Mouse (Mus musculus): ENCODE results near the gene Ptpra. TPM values are rescaled to one million over a fixed set of nuclear protein-coding genes. Genes with fewer than 3 reads are reported as not detected.

Ptpra gene
- polyA plus RNA-seq, 1 experiment from 2014 or later: 99.3 TPM

DNA sequence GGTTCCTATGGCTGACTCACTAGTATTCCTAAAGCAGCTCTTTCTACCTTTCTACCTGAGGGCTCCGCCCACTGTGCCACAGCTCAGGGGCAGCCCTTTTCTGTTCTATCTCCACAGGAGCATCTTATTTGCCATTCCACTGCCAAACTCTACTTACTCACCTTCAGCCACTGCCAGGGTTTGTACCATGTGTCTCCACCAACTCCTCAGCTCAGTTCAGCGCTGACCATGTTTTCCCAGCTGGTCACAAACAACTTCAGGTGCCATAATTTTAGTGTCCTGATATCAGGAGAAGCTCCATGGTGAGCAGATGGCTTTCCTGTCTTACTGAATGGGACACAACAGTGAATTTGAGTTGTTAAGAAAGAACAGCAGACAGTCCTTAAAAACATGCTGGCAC lies 107.4 kb downstream of the Ptpra start:
- WGBS: 92% methylated on average over 2 of the region's 2 CpGs

GRCm38 (mm10) chr2:130558015-130558414 lies 107.9 kb downstream of the Ptpra start:
- no peak for ATAC-seq (ENCODE audit: insufficient read depth)
- H3K36me3 ChIP-seq (ENCODE audit: insufficient read depth): peaks cover 28% of the 10 kb centered on the region
- H3K4me2 ChIP-seq: no peak overlapping the region
- no peaks in the 10 kb centered on the region for H3K4me1 ChIP-seq (ENCODE audit: insufficient read depth)
- H3K9ac ChIP-seq: no peak overlapping the region
- WGBS: 73% methylated on average over 2 of the region's 2 CpGs
- no peak for DNase-seq
- H3K27ac ChIP-seq (ENCODE audit: low read depth): no peak overlapping the region
- no peaks in the 10 kb centered on the region for H3K27me3 ChIP-seq (ENCODE audit: insufficient read depth, low read length)
- no peak for TF ChIP-seq CTCF (IDR thresholded peaks at IDR 0.05; ENCODE audit: low read depth)
- no peaks in the 10 kb centered on the region for H3K9me3 ChIP-seq (ENCODE audit: low read depth, low read length)
- H3K4me3 ChIP-seq (ENCODE audit: low read depth, low read length): no peak overlapping the region

More for the DNA sequence above, 107.4 kb downstream of the Ptpra start:
- Histone ChIP-seq H3K27ac (ENCODE audit: low read depth) (no peak overlapping the region), H3K27me3 (ENCODE audit: insufficient read depth, low read length) (no peaks in the 10 kb centered on the region), H3K9me3 (ENCODE audit: low read depth, low read length) (no peaks in the 10 kb centered on the region), H3K36me3 (ENCODE audit: insufficient read depth) (peaks cover 33% of the 10 kb centered on the region), H3K4me2 (no peak overlapping the region), H3K4me1 (ENCODE audit: insufficient read depth) (no peaks in the 10 kb centered on the region), H3K9ac (no peak overlapping the region), H3K4me3 (ENCODE audit: low read depth, low read length) (no peak overlapping the region)
- TF ChIP-seq CTCF (IDR thresholded peaks at IDR 0.05; ENCODE audit: low read depth): no peak
- no peak for ATAC-seq (ENCODE audit: insufficient read depth)
- no peak for DNase-seq

DNA sequence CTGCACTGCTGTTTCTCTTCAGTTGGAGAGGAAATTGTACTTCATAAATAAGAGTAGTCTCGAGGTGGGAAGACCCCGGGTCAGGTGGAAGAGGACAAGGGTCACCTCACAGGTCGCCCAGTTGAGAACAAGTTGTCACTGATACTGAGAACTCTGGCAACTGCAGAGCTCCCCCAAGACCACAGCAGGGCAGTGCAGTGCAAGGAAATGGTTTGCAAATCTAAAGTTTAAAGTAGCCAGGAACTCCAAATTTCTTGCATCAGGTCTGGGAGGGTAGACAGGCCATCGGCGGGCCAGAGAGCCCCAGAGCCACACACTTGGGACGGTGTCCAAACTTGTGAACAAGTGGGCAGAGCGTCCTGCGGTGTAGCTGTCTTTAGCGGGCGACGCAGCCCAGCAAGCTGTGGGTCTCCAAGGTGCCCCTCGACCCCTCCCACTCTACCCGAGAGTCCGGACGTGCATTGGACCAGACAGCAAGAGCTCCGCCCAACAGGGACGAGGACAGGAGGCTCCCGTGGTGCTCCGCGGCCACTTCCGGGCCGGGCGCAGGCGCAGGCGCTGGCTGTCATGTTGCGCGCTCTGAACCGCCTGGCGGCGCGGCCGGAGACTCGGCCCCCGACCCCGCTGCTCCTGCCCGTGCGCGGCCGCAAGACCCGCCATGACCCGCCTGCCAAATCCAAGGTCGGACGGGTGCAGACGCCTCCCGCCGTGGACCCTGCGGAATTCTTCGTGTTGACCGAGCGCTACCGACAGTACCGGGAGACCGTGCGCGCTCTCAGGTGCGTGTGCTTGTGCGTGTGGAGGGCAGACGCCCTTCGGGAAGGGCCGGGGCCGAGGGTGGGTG lies 113.4 kb downstream of the Ptpra start, which contains the start of gene Mrps26:
Gene Mrps26 (plus strand): TSS at position 531 of the 844 bp plus-strand sequence.
- H3K27ac ChIP-seq (ENCODE audit: low read depth): no peak within 1 kb of the TSS

GRCm38 (mm10) chr2:130564063-130564462 lies 114.0 kb downstream of the Ptpra start:
- H3K27ac ChIP-seq (ENCODE audit: low read depth): no peak overlapping the region
- DNase-seq: peak; percentile 12
- WGBS: under 1% methylated on average over 23 of the region's 23 CpGs
- no peaks in the 10 kb centered on the region for H3K27me3 ChIP-seq (ENCODE audit: insufficient read depth, low read length)
- no peak for TF ChIP-seq CTCF (IDR thresholded peaks at IDR 0.05; ENCODE audit: low read depth)
- peak overlapping the region; percentile 83 for H3K4me2 ChIP-seq
- peaks cover 21% of the 10 kb centered on the region for H3K36me3 ChIP-seq (ENCODE audit: insufficient read depth)
- H3K9ac ChIP-seq: peak overlapping the region; percentile 82
- H3K4me3 ChIP-seq (ENCODE audit: low read depth, low read length): peak overlapping the region; percentile 90
- H3K4me1 ChIP-seq (ENCODE audit: insufficient read depth): peaks cover 3% of the 10 kb centered on the region; the same call in 1 of the 2 replicates
- no peaks in the 10 kb centered on the region for H3K9me3 ChIP-seq (ENCODE audit: low read depth, low read length)
- peak; percentile 23 for ATAC-seq (ENCODE audit: insufficient read depth)

More for the DNA sequence above, 113.4 kb downstream of the Ptpra start, which contains the start of gene Mrps26:
- Histone ChIP-seq H3K27me3 (ENCODE audit: insufficient read depth, low read length) (no peaks in the 10 kb centered on the region), H3K4me3 (ENCODE audit: low read depth, low read length) (peak within 1 kb of the TSS; percentile 90), H3K4me1 (ENCODE audit: insufficient read depth) (peaks cover 3% of the 10 kb centered on the region; the same call in 1 of the 2 replicates), H3K4me2 (peak within 1 kb of the TSS; percentile 83), H3K9me3 (ENCODE audit: low read depth, low read length) (no peaks in the 10 kb centered on the region), H3K9ac (peak within 1 kb of the TSS; percentile 82), H3K36me3 (ENCODE audit: insufficient read depth) (peaks cover 21% of the 10 kb centered on the region)
- DNase-seq: peak; percentile 96
- under 1% methylated on average over 61 of the region's 61 CpGs for WGBS
- ATAC-seq (ENCODE audit: insufficient read depth): peak; percentile 99
- peak; percentile 61 for TF ChIP-seq CTCF (IDR thresholded peaks at IDR 0.05; ENCODE audit: low read depth)

DNA sequence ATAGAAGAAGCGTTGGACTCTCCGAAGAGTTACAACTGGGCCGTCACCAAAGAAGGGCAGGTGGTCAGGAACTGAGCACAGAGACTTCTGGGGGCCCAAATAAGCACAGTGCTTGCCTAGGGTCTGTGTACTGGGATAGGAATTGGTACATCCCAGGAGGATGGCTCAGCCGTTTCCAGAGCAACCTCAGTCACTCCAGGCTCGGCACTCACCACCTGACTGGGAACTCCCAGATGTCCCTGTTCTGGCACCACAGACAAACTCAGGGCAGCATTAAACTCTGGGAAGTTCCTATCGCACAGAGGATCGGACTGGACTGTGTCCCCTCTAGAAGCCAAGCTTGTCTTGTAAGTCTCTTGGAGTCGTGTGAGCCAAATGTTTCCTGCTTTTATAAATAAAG lies 114.9 kb downstream of the Ptpra start:
- ATAC-seq (ENCODE audit: insufficient read depth): no peak
- peaks cover 21% of the 10 kb centered on the region for H3K36me3 ChIP-seq (ENCODE audit: insufficient read depth)
- peaks cover 3% of the 10 kb centered on the region; the same call in 1 of the 2 replicates for H3K4me1 ChIP-seq (ENCODE audit: insufficient read depth)
- DNase-seq: no peak
- H3K4me2 ChIP-seq: peak overlapping the region; percentile 83
- no peaks in the 10 kb centered on the region for H3K27me3 ChIP-seq (ENCODE audit: insufficient read depth, low read length)
- 85% methylated on average over 8 of the region's 8 CpGs for WGBS
- H3K4me3 ChIP-seq (ENCODE audit: low read depth, low read length): peak overlapping the region; percentile 90; the same call in 1 of the 2 replicates
- H3K9ac ChIP-seq: 0 out of 2 replicates have a peak overlapping the region, but pooled peaks have one; percentile 82
- H3K27ac ChIP-seq (ENCODE audit: low read depth): no peak overlapping the region
- no peak for TF ChIP-seq CTCF (IDR thresholded peaks at IDR 0.05; ENCODE audit: low read depth)
- no peaks in the 10 kb centered on the region for H3K9me3 ChIP-seq (ENCODE audit: low read depth, low read length)

DNA sequence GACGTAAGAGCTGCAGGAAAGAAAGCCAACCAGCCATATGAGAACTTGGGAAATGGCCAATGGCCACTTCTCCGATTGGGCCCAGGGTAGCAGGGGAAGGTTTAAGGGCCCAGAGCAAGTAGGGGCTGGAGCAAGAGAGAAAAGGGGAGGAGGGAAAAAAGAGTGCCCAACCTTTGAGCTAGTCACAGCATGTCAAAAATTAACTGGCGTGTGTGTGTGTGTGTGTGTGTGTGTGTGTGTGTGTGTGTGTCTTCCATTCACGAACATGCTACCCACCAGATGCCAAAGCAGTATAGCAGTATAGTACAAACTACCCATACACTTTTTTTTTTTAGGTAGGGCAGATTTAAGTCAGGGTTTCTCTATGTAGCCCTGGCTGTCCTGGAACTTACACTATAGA lies 118.8 kb downstream of the Ptpra start:
- H3K4me2 ChIP-seq: no peak overlapping the region
- no peak overlapping the region for H3K9ac ChIP-seq
- no peaks in the 10 kb centered on the region for H3K27me3 ChIP-seq (ENCODE audit: insufficient read depth, low read length)
- no peaks in the 10 kb centered on the region for H3K9me3 ChIP-seq (ENCODE audit: low read depth, low read length)
- WGBS: 81% methylated on average over 4 of the region's 4 CpGs
- no peak overlapping the region for H3K27ac ChIP-seq (ENCODE audit: low read depth)
- DNase-seq: no peak
- no peak overlapping the region for H3K4me3 ChIP-seq (ENCODE audit: low read depth, low read length)
- peaks cover 3% of the 10 kb centered on the region; the same call in 1 of the 2 replicates for H3K4me1 ChIP-seq (ENCODE audit: insufficient read depth)
- no peak for ATAC-seq (ENCODE audit: insufficient read depth)
- no peak for TF ChIP-seq CTCF (IDR thresholded peaks at IDR 0.05; ENCODE audit: low read depth)
- H3K36me3 ChIP-seq (ENCODE audit: insufficient read depth): peaks cover 21% of the 10 kb centered on the region

- H3K4me3 ChIP-seq (ENCODE audit: low read depth, low read length): no peak overlapping the region
- no peak overlapping the region for H3K9ac ChIP-seq
- TF ChIP-seq CTCF (IDR thresholded peaks at IDR 0.05; ENCODE audit: low read depth): no peak
- no peak overlapping the region for H3K27ac ChIP-seq (ENCODE audit: low read depth)
- ATAC-seq (ENCODE audit: insufficient read depth) (no peak), DNase-seq (no peak)
- no peaks in the 10 kb centered on the region for H3K4me1 ChIP-seq (ENCODE audit: insufficient read depth)
- no peaks in the 10 kb centered on the region for H3K9me3 ChIP-seq (ENCODE audit: low read depth, low read length)
- H3K4me2 ChIP-seq: no peak overlapping the region
- peaks cover 18% of the 10 kb centered on the region for H3K36me3 ChIP-seq (ENCODE audit: insufficient read depth)
- peaks cover 2% of the 10 kb centered on the region; the same call in 1 of the 2 replicates for H3K27me3 ChIP-seq (ENCODE audit: insufficient read depth, low read length)
Observed at GRCm38 (mm10) chr2:130569926-130570325, 119.8 kb downstream of the Ptpra start.

Data from lung, embryonic 14.5 days (tissue).